8 mouse cellular contexts compared by ENCODE assay signal in genomic region chr2:174327295-174327981, GRCm38 (mm10). TPM values are rescaled to one million over a fixed set of nuclear protein-coding genes. Genes with fewer than 3 reads are reported as not detected.
DNase-seq lines count a peak whose midpoint lies in the region; ATAC-seq and TF ChIP-seq lines count a peak whose summit lies in the region.

No protein-coding gene starts in this region.

- WGBS in forebrain, embryonic 16.5 days: 54% methylated on average over 64 of the region's 64 CpGs
- WGBS in hindbrain, embryonic 11.5 days: 52% methylated on average over 64 of the region's 64 CpGs

- H3K4me1 ChIP-seq in forebrain, embryonic 16.5 days (replicated peaks; ENCODE audit: control insufficient read depth, insufficient read depth, low read length): peaks cover 21% of the 10 kb centered on the region
- H3K4me1 ChIP-seq in hindbrain, embryonic 11.5 days (replicated peaks; ENCODE audit: control insufficient read depth, insufficient read depth, low read length): no peaks in the 10 kb centered on the region

- peak overlapping the region; percentile 41; the same call in 1 of the 2 replicates for H3K27ac ChIP-seq in forebrain, embryonic 16.5 days (ENCODE audit: low read length)
- H3K27ac ChIP-seq in hindbrain, embryonic 11.5 days (ENCODE audit: low read depth, low read length): no peak overlapping the region
- peak overlapping the region; percentile 75 for H3K27ac ChIP-seq in left cerebral cortex, adult 2 months

- peak; percentile 73 for ATAC-seq in forebrain, embryonic 16.5 days
- peak; percentile 32 for ATAC-seq in hindbrain, embryonic 11.5 days (ENCODE audit: low FRiP score)
- ATAC-seq in megakaryocyte, adult 5-6 weeks (ENCODE audit: poor library complexity, severe bottlenecking): peak; percentile 64

- peak overlapping the region; percentile 93 for H3K4me3 ChIP-seq in forebrain, embryonic 16.5 days (replicated peaks; ENCODE audit: low read length)
- H3K4me3 ChIP-seq in hindbrain, embryonic 11.5 days (ENCODE audit: low read depth, low read length): peak overlapping the region; percentile 95
- H3K4me3 ChIP-seq in left cerebral cortex, adult 2 months: peak overlapping the region; percentile 94

- no peaks in the 10 kb centered on the region for H3K36me3 ChIP-seq in forebrain, embryonic 16.5 days (ENCODE audit: control insufficient read depth, insufficient read depth)
- H3K36me3 ChIP-seq in hindbrain, embryonic 11.5 days (ENCODE audit: control insufficient read depth, insufficient read depth, low read length): no peaks in the 10 kb centered on the region

- peak overlapping the region; percentile 49 for H3K4me2 ChIP-seq in forebrain, embryonic 16.5 days (ENCODE audit: low read length)
- peak overlapping the region; percentile 56 for H3K4me2 ChIP-seq in hindbrain, embryonic 11.5 days (replicated peaks; ENCODE audit: low read depth, low read length)

- intact Hi-C loops in left cerebral cortex, adult 2 months (cut with DNase I): loop anchor here (2.0 to 5.0 kb wide), 2 partner anchors 145 to 530 kb away; partner anchors contain the start of gene Prelid3b

- H3K27me3 ChIP-seq in forebrain, embryonic 16.5 days (replicated peaks; ENCODE audit: control insufficient read depth, insufficient read depth, low read length): no peaks in the 10 kb centered on the region
- H3K27me3 ChIP-seq in hindbrain, embryonic 11.5 days (ENCODE audit: control insufficient read depth, insufficient read depth, low read length): 0 out of 2 replicates have a peak, but pooled peaks cover 3% of the 10 kb centered on the region

- DNase-seq in MN1 (ENCODE audit: low spot score): peak; percentile 94
- peak; percentile 82 for DNase-seq in cerebellum, adult 11-12 months
- DNase-seq in hindbrain, embryonic 11.5 days (ENCODE audit: low spot score): peak; percentile 75
- peak; percentile 75 for DNase-seq in left cerebral cortex, adult 2 months (ENCODE audit: extremely low spot score in 1 of 2, low spot score in 2 of 2)
- DNase-seq in right cerebral cortex, postnatal 10 days (ENCODE audit: low spot score in 2 of 2): peak; percentile 84 to 90
- peak; percentile 56 to 59 for DNase-seq in urinary bladder, postnatal 36 days (ENCODE audit: low spot score in 2 of 2)

- no peaks in the 10 kb centered on the region for H3K9me3 ChIP-seq in forebrain, embryonic 16.5 days (ENCODE audit: control insufficient read depth, low read length)
- H3K9me3 ChIP-seq in hindbrain, embryonic 11.5 days (ENCODE audit: control insufficient read depth, low read length): no peaks in the 10 kb centered on the region

- TF ChIP-seq CTCF in left cerebral cortex, adult 2 months (IDR thresholded peaks at IDR 0.05): no peak

- H3K9ac ChIP-seq in forebrain, embryonic 16.5 days (replicated peaks; ENCODE audit: low read depth, low read length): peak overlapping the region; percentile 68
- H3K9ac ChIP-seq in hindbrain, embryonic 11.5 days (ENCODE audit: low read depth, low read length): peak overlapping the region; percentile 50

RNA-seq across cellular contexts. Expression of gene Gm20721, which starts 19.1 kb away (rescaled TPM):
- polyA plus RNA-seq in forebrain, embryonic 16.5 days (2015; fragmentation: Nextera tagmentation; extraction: Ambion mirVana): 11.4 and 13.5 TPM in 2 replicates
- polyA plus RNA-seq in hindbrain, embryonic 11.5 days (2014; fragmentation: Nextera tagmentation; extraction: Ambion mirVana): 17.6 and 22.8 TPM in 2 replicates
- 1 to 10 TPM; 2.3 to 2.8 TPM for total RNA-seq in left cerebral cortex, adult 2 months (2021)
- 0.21 TPM in 1 of 2 replicates, not detected in the other for total RNA-seq in megakaryocyte, adult 5-6 weeks (2015)
- 1.5 and 3.4 TPM in 2 replicates for total RNA-seq in megakaryocyte, adult 5-6 weeks (2017)

RNA-seq across cellular contexts. Expression of gene Gnas, which starts 43.3 kb away (rescaled TPM):
- 1,187 and 1,213 TPM in 2 replicates for polyA plus RNA-seq in forebrain, embryonic 16.5 days (2015; fragmentation: Nextera tagmentation; extraction: Ambion mirVana)
- polyA plus RNA-seq in hindbrain, embryonic 11.5 days (2014; fragmentation: Nextera tagmentation; extraction: Ambion mirVana): 1,233 and 1,244 TPM in 2 replicates
- total RNA-seq in left cerebral cortex, adult 2 months (2021): 1,000 to 10,000 TPM; 1,778 to 1,853 TPM
- total RNA-seq in megakaryocyte, adult 5-6 weeks (2015): 518 and 554 TPM in 2 replicates
- total RNA-seq in megakaryocyte, adult 5-6 weeks (2017): 238 and 262 TPM in 2 replicates
